In genomic region chr11:121451753-121452635, GRCm38 (mm10) we compare ENCODE assay signal across 8 mouse cellular contexts. TPM values are rescaled to one million over a fixed set of nuclear protein-coding genes. Genes with fewer than 3 reads are reported as not detected.
DNase-seq lines count a peak whose midpoint lies in the region; ATAC-seq and TF ChIP-seq lines count a peak whose summit lies in the region.

TSS of gene Tbcd (plus strand) at chr11:121451949.

- H3K27me3 ChIP-seq in embryonic facial prominence, embryonic 15.5 days, result no peaks in the 10 kb centered on the region
- no peaks in the 10 kb centered on the region for H3K27me3 ChIP-seq in limb, embryonic 14.5 days (ENCODE audit: control insufficient read depth, insufficient read depth, low read length)
- no peaks in the 10 kb centered on the region for H3K27me3 ChIP-seq in midbrain, postnatal 0 days (ENCODE audit: insufficient read depth, low read length)

- no peak for TF ChIP-seq CTCF in bone marrow, adult 2 months (IDR thresholded peaks at IDR 0.05; ENCODE audit: control insufficient read depth, insufficient read depth, low read length)
- TF ChIP-seq CTCF in midbrain, postnatal 0 days (IDR thresholded peaks at IDR 0.05), result peak; percentile 45

- WGBS in bone marrow, adult 2 months, result under 1% methylated on average over 58 of the region's 58 CpGs
- under 1% methylated on average over 58 of the region's 58 CpGs for WGBS in embryonic facial prominence, embryonic 15.5 days
- WGBS in limb, embryonic 14.5 days, result under 1% methylated on average over 56 of the region's 58 CpGs
- WGBS in midbrain, postnatal 0 days, result under 1% methylated on average over 58 of the region's 58 CpGs

- peak; percentile 39; the same call in 1 of the 2 replicates for TF ChIP-seq POLR2A in bone marrow, adult 2 months (IDR thresholded peaks at IDR 0.05; ENCODE audit: borderline replicate concordance, control insufficient read depth, low read depth, low read length)
- TF ChIP-seq POLR2A in limb, embryonic 14.5 days (IDR thresholded peaks at IDR 0.05; ENCODE audit: borderline replicate concordance, extremely low read depth, insufficient read depth, insufficient read length), result no peak

- H3K4me3 ChIP-seq in bone marrow, adult 2 months (replicated peaks; ENCODE audit: control insufficient read depth, low read depth, low read length), result peak within 1 kb of the TSS; percentile 91
- peak within 1 kb of the TSS; percentile 85 for H3K4me3 ChIP-seq in embryonic facial prominence, embryonic 15.5 days (replicated peaks)
- H3K4me3 ChIP-seq in limb, embryonic 14.5 days (replicated peaks; ENCODE audit: low read length), result peak within 1 kb of the TSS; percentile 90
- peak within 1 kb of the TSS; percentile 91 for H3K4me3 ChIP-seq in midbrain, postnatal 0 days (ENCODE audit: low read depth, low read length)

- peak within 1 kb of the TSS; percentile 57 for H3K4me2 ChIP-seq in embryonic facial prominence, embryonic 15.5 days (replicated peaks)
- peak within 1 kb of the TSS; percentile 67 for H3K4me2 ChIP-seq in limb, embryonic 14.5 days (replicated peaks; ENCODE audit: low read depth, low read length, severe bottlenecking)
- H3K4me2 ChIP-seq in midbrain, postnatal 0 days (ENCODE audit: low read depth, low read length, poor library complexity, severe bottlenecking), result peak within 1 kb of the TSS; percentile 66

- H3K9ac ChIP-seq in embryonic facial prominence, embryonic 15.5 days, result peak within 1 kb of the TSS; percentile 70
- H3K9ac ChIP-seq in limb, embryonic 14.5 days (ENCODE audit: low read depth, low read length, severe bottlenecking), result peak within 1 kb of the TSS; percentile 66
- H3K9ac ChIP-seq in midbrain, postnatal 0 days (replicated peaks; ENCODE audit: low read length, poor library complexity, severe bottlenecking), result peak within 1 kb of the TSS; percentile 80

- 0 out of 2 replicates have a peak, but pooled peaks cover 5% of the 10 kb centered on the region for H3K36me3 ChIP-seq in embryonic facial prominence, embryonic 15.5 days
- peaks cover 12% of the 10 kb centered on the region for H3K36me3 ChIP-seq in limb, embryonic 14.5 days (ENCODE audit: control insufficient read depth, insufficient read depth, low read length)
- peaks cover 3% of the 10 kb centered on the region; the same call in 1 of the 2 replicates for H3K36me3 ChIP-seq in midbrain, postnatal 0 days (ENCODE audit: insufficient read depth, low read length)

- peak; percentile 94 for ATAC-seq in embryonic facial prominence, embryonic 15.5 days (ENCODE audit: insufficient number of reproducible peaks, low FRiP score, low TSS enrichment, low read depth)
- ATAC-seq in limb, embryonic 14.5 days (ENCODE audit: low FRiP score, low read depth), result peak; percentile 94
- peak; percentile 91 for ATAC-seq in midbrain, postnatal 0 days (ENCODE audit: low FRiP score)

- H3K9me3 ChIP-seq in embryonic facial prominence, embryonic 15.5 days (replicated peaks), result no peaks in the 10 kb centered on the region
- H3K9me3 ChIP-seq in limb, embryonic 14.5 days (ENCODE audit: control insufficient read depth, low read length), result no peaks in the 10 kb centered on the region
- H3K9me3 ChIP-seq in midbrain, postnatal 0 days (ENCODE audit: low read length), result no peaks in the 10 kb centered on the region

- DNase-seq in 416B (ENCODE audit: low read depth), result peak; percentile 97
- peak; percentile 95 for DNase-seq in heart, adult 8-10 months (ENCODE audit: low spot score)
- DNase-seq in kidney, adult 9 months, result peak; percentile 97
- DNase-seq in limb, embryonic 14.5 days (ENCODE audit: low spot score), result peak; percentile 92
- peak; percentile 95 for DNase-seq in midbrain, postnatal 0 days (ENCODE audit: low spot score)
- DNase-seq in spleen, postnatal 14 days (ENCODE audit: low spot score in 2 of 2), result peak; percentile 85 to 90

- peak within 1 kb of the TSS; percentile 71 for H3K27ac ChIP-seq in bone marrow, adult 2 months (ENCODE audit: control insufficient read depth, insufficient read depth, low read depth, low read length, poor library complexity)
- H3K27ac ChIP-seq in embryonic facial prominence, embryonic 15.5 days (replicated peaks), result peak within 1 kb of the TSS; percentile 61
- H3K27ac ChIP-seq in limb, embryonic 14.5 days (replicated peaks; ENCODE audit: low read depth, low read length), result no peak within 1 kb of the TSS
- H3K27ac ChIP-seq in midbrain, postnatal 0 days (ENCODE audit: low read depth, low read length), result peak within 1 kb of the TSS; percentile 80

- peaks cover 5% of the 10 kb centered on the region; the same call in 1 of the 2 replicates for H3K4me1 ChIP-seq in bone marrow, adult 2 months (ENCODE audit: control insufficient read depth, insufficient read depth, low read length)
- peaks cover 16% of the 10 kb centered on the region for H3K4me1 ChIP-seq in embryonic facial prominence, embryonic 15.5 days
- H3K4me1 ChIP-seq in limb, embryonic 14.5 days (ENCODE audit: control insufficient read depth, insufficient read depth, low read length), result peaks cover 8% of the 10 kb centered on the region
- peaks cover 5% of the 10 kb centered on the region; the same call in 1 of the 2 replicates for H3K4me1 ChIP-seq in midbrain, postnatal 0 days (ENCODE audit: insufficient read depth, low read length)

RNA-seq across cellular contexts. Expression of gene Tbcd, which starts in this region (rescaled TPM):
- 25.2 and 28.4 TPM in 2 replicates for polyA plus RNA-seq in bone marrow, adult 2 months (2011; ENCODE audit: insufficient read depth, insufficient read length, low replicate concordance, missing spikeins)
- polyA plus RNA-seq in embryonic facial prominence, embryonic 15.5 days (2015; fragmentation: Nextera tagmentation; extraction: Ambion mirVana), result 42.9 and 46.7 TPM in 2 replicates
- 10 to 100 TPM; 11.7 to 13.9 (median 12.5) TPM for total RNA-seq in heart, adult 8-10 months (2022)
- polyA plus RNA-seq in limb, embryonic 14.5 days (2012; rRNA removed), result 43.4 and 45.0 TPM in 2 replicates
- 38.7 and 42.0 TPM in 2 replicates for polyA plus RNA-seq in limb, embryonic 14.5 days (2014; fragmentation: Nextera tagmentation; extraction: Ambion mirVana)
- total RNA-seq in midbrain, postnatal 0 days (2014; rRNA removed), result 87.9 and 104 TPM in 2 replicates
- polyA plus RNA-seq in midbrain, postnatal 0 days (2015; fragmentation: Nextera tagmentation; extraction: Ambion mirVana), result 56.5 and 58.4 TPM in 2 replicates
